Comparison of ENCODE assay signal across 1 mouse cellular context in the genomic region with DNA sequence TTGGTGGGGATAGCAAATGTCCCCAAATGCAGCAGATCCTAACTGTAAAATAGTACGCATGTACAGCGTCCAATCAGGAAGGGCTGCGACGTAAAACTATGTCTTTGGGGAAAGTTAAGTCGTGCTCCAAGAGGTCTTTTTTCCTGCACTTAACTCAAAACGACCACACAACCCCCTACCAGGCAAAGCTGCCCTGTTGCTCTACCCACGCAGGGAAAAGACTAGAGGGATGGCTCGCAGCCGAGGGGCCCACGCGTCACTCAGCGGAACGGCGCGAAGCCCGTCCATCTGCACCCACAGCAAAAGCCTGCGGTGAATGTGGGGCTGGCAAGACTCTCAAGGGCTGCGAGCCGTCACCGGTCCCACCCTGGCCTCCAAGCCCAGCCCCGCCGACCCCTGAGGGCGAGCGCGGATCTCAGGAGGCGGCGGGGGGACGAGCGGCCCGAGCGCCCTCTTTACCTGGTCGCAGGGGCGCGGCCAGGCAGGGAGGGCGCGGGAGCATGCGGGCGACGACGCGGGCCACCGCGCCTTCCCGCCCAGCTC.
TF ChIP-seq lines count a peak whose summit lies in the region.

No protein-coding gene starts in this region.

TF ChIP-seq in MEL, 35 proteins besides CTCF, POLR2A, EP300 and RAD21 (continued from another document):
- TF ChIP-seq NRF1 (IDR thresholded peaks at IDR 0.05; ENCODE audit: insufficient read depth, low read depth, low read length, poor library complexity, severe bottlenecking) (0 out of 2 replicates have a peak, but pooled peaks have one; percentile 21), ZMIZ1 (IDR thresholded peaks at IDR 0.05; ENCODE audit: low read depth, low read length) (peak; percentile 70; the same call in 1 of the 2 replicates), MAX (IDR thresholded peaks at IDR 0.05; ENCODE audit: low read length) (0 out of 2 replicates have a peak, but pooled peaks have one; percentile 34)
